Mouse (Mus musculus) gastrocnemius, postnatal 25 days (tissue): ENCODE data around the gene March10. TPM values are rescaled to one million over a fixed set of nuclear protein-coding genes. Genes with fewer than 3 reads are reported as not detected.
A peak's percentile ranks its signal among the peaks of the same experiment; 100 is the strongest.

ENCODE experiments used
- DNase-seq: peaks from one replicate; pipeline ENCODE4 v3.0.0; 2022
- total RNA-seq, 2 experiments: library from RNA; stranded (reverse); gene quantifications; 1 replicate in 1 of 2; 2 replicates in 1 of 2; pipeline ENCODE4 v1.2.3; 2021

The March10 gene
- total RNA-seq, 2 experiments from 2014 or later = not detected

DNA sequence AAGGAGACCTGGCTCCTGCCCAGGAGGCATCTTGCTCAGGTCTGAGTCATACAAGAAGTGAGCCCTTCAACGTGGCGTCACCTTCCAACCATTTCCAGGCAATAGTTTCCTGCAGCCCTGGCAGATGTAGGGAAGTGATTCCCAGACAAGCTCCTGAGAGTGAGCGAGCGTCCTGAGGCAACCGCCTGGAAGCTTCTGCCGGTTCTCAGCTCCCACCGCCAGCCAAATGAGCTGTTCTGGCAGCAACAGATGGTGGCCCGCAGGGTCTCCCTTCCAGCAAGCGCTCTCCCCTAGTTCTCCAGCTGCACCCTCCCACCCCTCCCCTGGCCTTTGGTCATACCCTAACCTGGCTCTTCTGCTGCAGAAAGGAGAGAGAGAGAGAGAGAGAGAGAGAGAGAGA lies 54.2 kb downstream of the March10 start:
- DNase-seq = no peak

DNA sequence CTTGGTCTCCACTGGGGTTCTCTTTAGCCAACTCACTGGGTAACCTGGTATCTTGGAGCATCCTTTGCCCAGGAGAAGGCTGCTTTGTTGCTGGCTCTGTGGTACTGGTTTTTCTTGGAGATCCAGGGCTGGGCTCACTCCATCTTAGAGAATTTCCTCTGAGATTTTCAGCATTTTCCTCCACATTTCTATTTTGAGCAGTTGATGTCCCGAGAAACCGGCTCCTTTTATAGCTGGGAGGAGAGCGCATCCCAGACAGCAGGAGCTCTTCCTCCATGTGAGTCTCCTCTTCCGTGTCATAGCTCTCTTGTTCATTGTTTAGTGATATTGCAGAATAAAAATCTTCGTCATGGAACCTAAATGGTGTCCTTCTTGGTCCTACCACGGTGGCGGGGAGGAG lies 66.2 kb downstream of the March10 start:
- no peak for DNase-seq

GRCm38 (mm10) chr11:105388636-105389035 lies 67.9 kb downstream of the March10 start:
- DNase-seq = no peak

DNA sequence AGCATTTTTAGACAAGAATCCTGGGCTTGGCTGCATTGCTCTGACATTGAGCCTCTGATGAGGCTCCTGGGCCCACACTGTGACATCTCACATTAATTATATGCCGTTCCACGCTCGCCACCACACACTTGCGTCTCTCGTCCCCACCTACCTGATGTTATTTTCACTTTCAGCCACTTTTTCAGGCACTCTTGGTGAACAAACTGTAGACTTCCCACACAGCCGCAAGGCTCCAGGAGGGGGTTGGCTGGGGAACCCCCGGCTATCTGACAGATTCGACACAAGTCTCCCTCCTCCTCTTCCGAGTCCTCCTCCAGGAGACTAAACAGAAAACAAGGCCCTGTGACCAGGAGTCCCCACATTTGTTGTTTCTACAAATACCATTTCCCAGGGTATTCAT lies 71.3 kb downstream of the March10 start:
- no peak for DNase-seq

DNA sequence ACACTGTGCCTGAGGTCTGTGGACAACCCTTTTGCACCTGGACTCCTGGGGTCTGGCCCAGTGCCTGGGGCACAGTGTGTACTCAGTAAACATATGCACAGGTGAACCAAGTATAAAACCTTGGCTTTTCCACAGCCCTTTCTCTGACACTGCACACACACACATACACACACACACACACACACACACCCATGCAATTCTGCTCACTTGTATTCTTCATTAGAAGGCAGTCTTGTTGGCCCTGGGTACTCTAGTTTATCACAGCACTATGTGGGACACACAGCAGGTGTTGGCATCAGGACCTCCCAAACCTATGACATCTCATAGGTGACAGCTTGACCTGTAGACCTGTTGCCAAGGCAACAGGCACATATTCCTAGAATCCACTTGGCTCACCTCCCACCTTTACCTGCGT lies 80.7 kb downstream of the March10 start:
- DNase-seq = no peak

- no peak for DNase-seq
Observed at GRCm38 (mm10) chr11:105374526-105375175, 81.9 kb downstream of the March10 start.

DNA sequence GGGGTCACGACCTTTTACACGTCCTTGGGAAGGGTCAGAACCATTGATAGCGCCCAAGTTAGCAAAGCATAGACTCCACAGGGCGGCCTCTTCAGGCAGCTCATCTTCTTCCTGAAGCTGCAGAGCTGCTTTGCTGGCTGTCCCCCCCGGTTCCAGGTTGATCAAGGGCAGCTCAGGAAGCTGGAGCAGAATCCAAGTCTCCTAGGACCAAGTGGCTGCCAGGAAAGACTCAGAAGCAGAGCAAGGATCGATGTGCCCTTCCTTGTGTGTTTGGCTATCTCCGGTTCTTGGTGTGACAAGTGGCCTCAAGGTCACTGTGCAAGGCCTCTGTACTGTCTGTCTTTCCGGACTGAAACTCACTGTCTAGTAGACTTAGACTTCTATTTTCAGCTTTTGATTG lies 82.7 kb downstream of the March10 start:
- no peak for DNase-seq

DNA sequence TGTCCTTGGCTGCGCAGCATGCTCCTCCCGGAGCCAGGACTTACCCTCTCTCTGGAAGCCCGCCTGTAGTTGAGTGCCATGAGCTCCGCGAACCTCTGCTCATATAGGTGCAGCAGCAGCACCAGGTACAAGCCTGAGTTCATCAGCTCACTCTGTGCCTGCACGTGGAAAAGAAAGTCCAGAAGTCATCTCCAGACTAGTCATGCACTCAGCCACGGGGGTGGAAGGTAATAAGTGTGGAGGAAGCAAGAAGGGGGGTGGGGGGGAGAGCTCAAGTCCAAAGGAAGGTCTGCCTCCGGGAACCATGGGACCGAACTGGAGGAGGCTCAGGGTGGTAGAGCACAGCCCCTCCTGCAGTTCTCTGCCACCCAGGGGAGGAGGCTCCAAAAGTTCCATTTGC lies 84.7 kb downstream of the March10 start:
- no peak for DNase-seq

DNA sequence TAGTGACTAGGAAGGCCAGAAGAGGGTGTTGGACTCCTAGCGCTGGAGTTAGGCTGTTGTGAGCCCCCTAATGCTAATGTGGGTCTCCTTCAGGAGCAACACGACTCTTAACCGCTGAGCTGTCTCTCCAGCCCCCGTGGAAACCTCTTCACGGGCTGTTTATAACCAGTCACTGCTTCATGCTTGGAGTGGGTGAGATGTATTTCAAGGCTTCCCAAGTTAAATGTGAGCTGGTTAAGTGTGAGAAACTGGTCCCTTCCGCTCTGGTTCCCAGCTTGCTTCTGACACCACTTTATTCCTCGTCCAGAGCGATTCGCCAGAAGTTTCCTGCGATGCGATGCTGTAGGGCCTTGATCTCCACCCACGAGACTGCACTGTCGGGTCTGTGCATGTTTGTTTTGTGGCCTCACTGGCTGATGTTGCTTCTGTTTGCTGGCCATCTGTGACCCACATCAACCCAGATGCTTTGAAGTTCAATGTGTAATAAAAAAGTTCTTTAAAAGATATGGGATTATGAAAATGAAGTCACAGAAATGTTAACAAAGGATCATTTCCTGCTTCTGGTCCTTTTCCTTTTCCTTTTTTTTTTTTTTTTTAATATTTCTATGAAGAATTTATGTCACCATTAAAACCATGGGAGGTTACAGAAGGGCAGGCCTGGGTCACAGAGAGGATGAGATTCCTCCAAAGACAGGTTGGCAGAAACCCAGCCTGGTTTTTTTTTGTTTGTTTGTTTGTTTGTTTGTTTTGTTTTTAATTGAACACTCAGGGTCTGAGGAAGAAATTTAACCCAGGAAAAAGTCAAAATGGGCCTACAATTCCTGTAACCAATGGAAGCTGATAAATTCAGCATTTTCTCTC lies 86.8 kb downstream of the March10 start:
- no peak for DNase-seq

- no peak for DNase-seq
Observed at GRCm38 (mm10) chr11:105368833-105369232, 87.7 kb downstream of the March10 start.

GRCm38 (mm10) chr11:105367163-105367562 lies 89.4 kb downstream of the March10 start:
- no peak for DNase-seq

DNA sequence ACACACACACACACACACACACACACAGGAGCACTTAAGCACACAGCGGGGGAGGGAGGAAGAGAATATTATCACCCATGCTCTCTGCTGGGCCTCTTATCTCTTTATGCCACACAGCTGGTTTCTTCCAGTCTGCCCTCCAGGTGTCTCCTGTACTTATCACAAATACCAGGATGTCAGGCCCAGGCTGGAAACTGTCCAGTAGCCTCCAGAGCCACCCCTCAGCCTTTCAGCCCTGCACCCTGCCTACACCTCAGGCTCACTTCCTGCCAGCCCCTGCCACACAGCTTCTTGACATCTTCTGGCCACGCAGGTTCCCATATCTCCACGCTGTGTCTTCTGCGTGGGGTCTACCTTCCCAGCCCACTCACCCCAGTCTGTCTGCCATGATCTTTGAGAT lies 90.5 kb downstream of the March10 start:
- no peak for DNase-seq

DNA sequence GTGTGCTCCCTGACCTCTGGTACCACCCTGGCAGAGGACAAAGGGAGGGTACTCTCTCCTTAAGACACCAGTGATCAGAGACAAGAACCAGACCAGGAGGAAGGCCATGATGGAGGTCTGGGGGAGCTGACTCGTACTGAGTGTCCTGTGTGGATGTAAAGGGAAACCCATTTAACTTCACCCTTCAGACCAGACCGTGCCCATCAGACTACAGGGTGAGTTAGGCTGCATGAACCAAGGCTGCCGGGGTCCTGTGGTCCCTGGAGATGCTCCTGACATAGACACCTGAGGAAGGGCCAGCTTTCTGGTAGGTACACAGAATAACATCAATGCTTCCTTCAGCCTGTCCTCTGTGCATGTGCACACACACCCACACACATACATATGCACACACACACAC lies 90.9 kb downstream of the March10 start:
- DNase-seq = no peak

DNA sequence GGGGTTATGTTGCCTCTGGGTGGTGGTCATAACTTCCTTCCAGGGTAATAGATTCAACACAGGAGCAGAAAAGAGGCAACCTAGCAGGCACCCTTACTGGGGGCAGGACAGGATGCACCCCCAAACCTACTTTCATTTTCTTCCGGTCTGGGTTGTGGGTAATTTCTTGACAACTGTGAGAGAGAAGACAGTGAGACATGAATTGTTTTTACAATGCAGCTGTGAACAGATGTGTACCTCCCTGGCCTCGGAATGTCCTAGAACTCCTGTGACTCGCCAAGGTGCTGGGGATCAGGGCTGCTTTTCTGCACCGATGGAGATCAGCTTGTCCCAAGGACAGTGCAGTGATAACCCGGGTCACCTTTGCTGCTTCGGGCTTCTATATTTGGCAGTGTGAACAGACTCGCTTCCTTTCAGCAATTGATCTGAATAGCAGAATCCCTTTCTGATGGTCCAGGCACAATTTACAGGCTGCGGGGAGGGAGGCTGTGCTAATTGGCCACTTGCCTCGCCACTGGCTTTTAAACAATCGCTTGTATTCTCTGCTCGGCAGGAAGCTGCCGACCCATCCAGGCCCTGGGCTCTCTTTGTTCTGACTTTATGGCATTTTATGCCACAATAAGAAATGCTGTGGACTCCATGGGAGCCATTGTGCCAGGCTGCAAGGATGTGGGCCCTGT lies 92.0 kb downstream of the March10 start:
- no peak for DNase-seq

- no peak for DNase-seq
Observed at GRCm38 (mm10) chr11:105363598-105364385, 92.7 kb downstream of the March10 start.

GRCm38 (mm10) chr11:105362946-105363597 lies 93.5 kb downstream of the March10 start:
- peak; percentile 69 for DNase-seq

GRCm38 (mm10) chr11:105362041-105362765 lies 94.3 kb downstream of the March10 start:
- DNase-seq = no peak

DNA sequence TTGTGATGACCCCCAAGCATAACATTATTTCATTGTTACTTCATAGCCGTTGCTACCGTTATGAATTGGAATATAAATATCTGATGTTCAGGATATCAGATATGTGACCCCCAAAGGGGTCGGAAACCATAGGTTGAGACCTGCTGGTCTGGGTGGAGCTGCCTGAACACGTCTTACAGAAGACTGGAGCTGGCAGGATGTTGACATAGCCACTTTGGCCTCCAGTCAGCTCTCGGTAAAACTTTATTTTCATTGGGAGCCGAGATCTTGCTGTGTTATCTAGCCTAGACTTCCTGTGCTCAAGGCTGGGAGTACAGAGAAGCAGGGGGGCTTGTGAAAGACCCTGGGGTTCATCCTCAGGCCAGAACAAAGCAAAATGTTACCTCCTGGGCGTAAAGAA lies 100.2 kb downstream of the March10 start:
- no peak for DNase-seq

GRCm38 (mm10) chr11:105353891-105354280 lies 102.6 kb downstream of the March10 start:
- no peak for DNase-seq

- DNase-seq = peak; percentile 85
Observed at GRCm38 (mm10) chr11:105352954-105353890, 103.3 kb downstream of the March10 start.
